Mouse (Mus musculus): ENCODE measurements around the gene Golph3. TPM values are rescaled to one million over a fixed set of nuclear protein-coding genes. Genes with fewer than 3 reads are reported as not detected.

The Golph3 gene
- total and polyA plus RNA-seq, 2 experiments from 2014 or later = 51.3 to 106 TPM

DNA sequence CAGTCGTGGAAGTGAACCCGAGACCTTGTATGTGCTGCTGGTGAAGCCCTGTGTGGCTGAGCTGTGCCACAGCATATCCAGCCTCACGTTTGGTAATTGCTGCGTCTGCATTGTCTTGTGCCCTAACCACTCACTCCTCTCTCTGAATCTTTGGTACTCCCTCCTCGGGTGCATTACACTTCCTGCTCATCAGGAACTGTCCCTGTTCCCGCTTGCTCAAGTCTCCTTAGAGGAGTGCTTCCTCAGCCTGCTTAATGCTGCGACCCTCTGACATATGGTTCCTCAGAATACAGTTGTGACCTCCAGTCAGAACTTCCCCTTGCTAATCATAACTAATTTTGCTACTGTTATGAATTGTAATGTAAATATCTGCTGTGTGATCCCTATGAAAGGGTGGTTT, 34.7 kb downstream of the Golph3 start:
- no peak overlapping the region for H3K27ac ChIP-seq (ENCODE audit: low read depth, low read length)
- H3K9ac ChIP-seq = no peak overlapping the region
- no peak overlapping the region for H3K4me2 ChIP-seq (ENCODE audit: low read depth)
- no peak for TF ChIP-seq CTCF (IDR thresholded peaks at IDR 0.05; ENCODE audit: low read depth)
- DNase-seq (no peak), ATAC-seq (no peak)
- WGBS = 83% methylated on average over 7 of the region's 7 CpGs
- no peaks in the 10 kb centered on the region for H3K9me3 ChIP-seq (ENCODE audit: low read length)
- H3K27me3 ChIP-seq (ENCODE audit: insufficient read depth, low read length) = no peaks in the 10 kb centered on the region
- peaks cover 6% of the 10 kb centered on the region; the same call in 1 of the 2 replicates for H3K36me3 ChIP-seq (ENCODE audit: insufficient read depth)
- H3K4me3 ChIP-seq (ENCODE audit: low read depth, low read length) = no peak overlapping the region
- no peaks in the 10 kb centered on the region for H3K4me1 ChIP-seq (ENCODE audit: insufficient read depth)

DNA sequence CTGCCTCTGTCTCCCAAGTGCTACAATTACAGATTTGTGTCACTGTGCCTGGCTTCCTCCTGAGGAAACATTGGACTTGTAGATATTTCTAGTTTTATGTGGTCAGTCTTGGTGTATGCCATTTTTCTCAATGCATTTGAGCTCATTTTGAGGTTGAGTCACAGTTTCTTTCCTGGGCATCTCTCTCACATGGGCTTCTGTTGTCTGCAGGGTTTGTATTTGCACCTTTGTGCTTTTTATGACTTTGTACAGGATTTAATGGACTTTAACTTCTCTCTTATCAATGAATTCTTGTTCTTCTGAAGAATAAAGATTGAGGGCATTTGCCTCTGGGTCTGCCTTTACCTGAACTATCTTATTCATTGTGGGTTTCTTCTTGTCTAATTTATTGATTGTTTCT, 36.2 kb downstream of the Golph3 start:
- Histone ChIP-seq H3K9me3 (ENCODE audit: low read length) (no peaks in the 10 kb centered on the region), H3K4me1 (ENCODE audit: insufficient read depth) (no peaks in the 10 kb centered on the region), H3K27me3 (ENCODE audit: insufficient read depth, low read length) (no peaks in the 10 kb centered on the region), H3K4me3 (ENCODE audit: low read depth, low read length) (no peak overlapping the region), H3K36me3 (ENCODE audit: insufficient read depth) (peaks cover under 1% of the 10 kb centered on the region; the same call in 1 of the 2 replicates), H3K9ac (no peak overlapping the region), H3K4me2 (ENCODE audit: low read depth) (no peak overlapping the region), H3K27ac (ENCODE audit: low read depth, low read length) (no peak overlapping the region)
- no peak for DNase-seq
- no peak for ATAC-seq
- TF ChIP-seq CTCF (IDR thresholded peaks at IDR 0.05; ENCODE audit: low read depth) = no peak

GRCm38 (mm10) chr15:12358384-12358783, 37.1 kb downstream of the Golph3 start:
- DNase-seq = no peak
- H3K9me3 ChIP-seq (ENCODE audit: low read length) = no peaks in the 10 kb centered on the region
- H3K4me1 ChIP-seq (ENCODE audit: insufficient read depth) = no peaks in the 10 kb centered on the region
- no peak overlapping the region for H3K4me2 ChIP-seq (ENCODE audit: low read depth)
- WGBS = 95% methylated on average over 5 of the region's 5 CpGs
- no peak overlapping the region for H3K9ac ChIP-seq
- no peak overlapping the region for H3K4me3 ChIP-seq (ENCODE audit: low read depth, low read length)
- H3K27me3 ChIP-seq (ENCODE audit: insufficient read depth, low read length) = no peaks in the 10 kb centered on the region
- no peak for ATAC-seq
- H3K36me3 ChIP-seq (ENCODE audit: insufficient read depth) = no peaks in the 10 kb centered on the region; the same call in 1 of the 2 replicates
- no peak overlapping the region for H3K27ac ChIP-seq (ENCODE audit: low read depth, low read length)
- no peak for TF ChIP-seq CTCF (IDR thresholded peaks at IDR 0.05; ENCODE audit: low read depth)

- Histone ChIP-seq H3K9ac (no peak overlapping the region), H3K36me3 (ENCODE audit: insufficient read depth) (no peaks in the 10 kb centered on the region), H3K27me3 (ENCODE audit: insufficient read depth, low read length) (no peaks in the 10 kb centered on the region), H3K4me2 (ENCODE audit: low read depth) (no peak overlapping the region), H3K4me3 (ENCODE audit: low read depth, low read length) (no peak overlapping the region), H3K9me3 (ENCODE audit: low read length) (no peaks in the 10 kb centered on the region), H3K27ac (ENCODE audit: low read depth, low read length) (no peak overlapping the region), H3K4me1 (ENCODE audit: insufficient read depth) (peaks cover 7% of the 10 kb centered on the region; the same call in 1 of the 2 replicates)
- DNase-seq = no peak
- TF ChIP-seq CTCF (IDR thresholded peaks at IDR 0.05; ENCODE audit: low read depth) = no peak
- WGBS = 77% methylated on average over 19 of the region's 19 CpGs
- no peak for ATAC-seq
These were observed 39.4 kb downstream of the Golph3 start for GRCm38 (mm10) chr15:12360519-12361212.

- ATAC-seq (no peak), DNase-seq (no peak)
- no peaks in the 10 kb centered on the region for H3K27me3 ChIP-seq (ENCODE audit: insufficient read depth, low read length)
- 84% methylated on average over 14 of the region's 14 CpGs for WGBS
- TF ChIP-seq CTCF (IDR thresholded peaks at IDR 0.05; ENCODE audit: low read depth) = no peak
- no peak overlapping the region for H3K27ac ChIP-seq (ENCODE audit: low read depth, low read length)
- H3K4me3 ChIP-seq (ENCODE audit: low read depth, low read length) = no peak overlapping the region
- H3K4me1 ChIP-seq (ENCODE audit: insufficient read depth) = peaks cover 16% of the 10 kb centered on the region; the same call in 1 of the 2 replicates
- H3K9me3 ChIP-seq (ENCODE audit: low read length) = no peaks in the 10 kb centered on the region
- no peaks in the 10 kb centered on the region for H3K36me3 ChIP-seq (ENCODE audit: insufficient read depth)
- H3K9ac ChIP-seq = no peak overlapping the region
- H3K4me2 ChIP-seq (ENCODE audit: low read depth) = no peak overlapping the region
These were observed 40.9 kb downstream of the Golph3 start for GRCm38 (mm10) chr15:12362001-12362700.

DNA sequence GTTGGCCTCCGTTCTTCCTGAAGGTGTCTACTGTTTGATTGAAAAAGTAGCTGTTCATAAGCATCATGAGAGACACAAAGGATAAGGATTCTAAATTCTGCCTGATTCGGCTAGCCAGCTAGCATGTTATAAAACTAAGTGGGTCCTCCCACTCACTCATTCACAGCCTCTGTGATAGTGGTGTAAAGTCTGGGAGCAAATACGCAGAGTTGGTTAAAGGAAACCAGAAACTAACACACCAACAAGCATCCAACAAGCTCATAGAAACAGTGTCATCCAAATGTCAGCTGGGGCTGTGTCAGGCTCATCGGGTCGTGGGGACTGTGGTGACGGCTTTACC, 41.4 kb downstream of the Golph3 start:
- 84% methylated on average over 6 of the region's 6 CpGs for WGBS
- peaks cover 16% of the 10 kb centered on the region; the same call in 1 of the 2 replicates for H3K4me1 ChIP-seq (ENCODE audit: insufficient read depth)
- no peaks in the 10 kb centered on the region for H3K27me3 ChIP-seq (ENCODE audit: insufficient read depth, low read length)
- H3K9ac ChIP-seq = no peak overlapping the region
- ATAC-seq (no peak), DNase-seq (no peak)
- H3K9me3 ChIP-seq (ENCODE audit: low read length) = no peaks in the 10 kb centered on the region
- no peak overlapping the region for H3K4me3 ChIP-seq (ENCODE audit: low read depth, low read length)
- no peak for TF ChIP-seq CTCF (IDR thresholded peaks at IDR 0.05; ENCODE audit: low read depth)
- H3K27ac ChIP-seq (ENCODE audit: low read depth, low read length) = no peak overlapping the region
- no peak overlapping the region for H3K4me2 ChIP-seq (ENCODE audit: low read depth)
- no peaks in the 10 kb centered on the region for H3K36me3 ChIP-seq (ENCODE audit: insufficient read depth)

DNA sequence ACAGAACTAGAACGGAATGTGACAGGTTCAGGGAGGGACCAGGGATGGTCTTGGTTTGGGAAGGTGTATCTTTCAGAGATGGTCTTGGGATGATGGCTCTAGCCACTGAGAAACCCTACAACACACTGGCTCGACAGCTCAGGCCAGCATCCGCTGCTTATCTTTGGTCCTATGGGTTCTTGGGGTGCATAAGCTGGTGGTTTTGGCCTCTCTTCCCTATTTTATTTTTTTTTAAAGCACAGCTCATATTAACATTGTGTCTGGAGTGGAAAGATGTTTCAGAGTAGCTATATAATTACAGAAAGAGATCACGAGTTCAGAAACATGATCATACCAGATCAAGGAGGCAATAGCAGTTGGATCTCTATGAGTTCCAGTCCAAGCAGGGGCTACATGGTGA, 42.8 kb downstream of the Golph3 start:
- H3K4me2 ChIP-seq (ENCODE audit: low read depth) = no peak overlapping the region
- H3K9me3 ChIP-seq (ENCODE audit: low read length) = no peaks in the 10 kb centered on the region
- TF ChIP-seq CTCF (IDR thresholded peaks at IDR 0.05; ENCODE audit: low read depth) = no peak
- no peak overlapping the region for H3K27ac ChIP-seq (ENCODE audit: low read depth, low read length)
- H3K36me3 ChIP-seq (ENCODE audit: insufficient read depth) = no peaks in the 10 kb centered on the region
- ATAC-seq = no peak
- H3K9ac ChIP-seq = no peak overlapping the region
- no peak overlapping the region for H3K4me3 ChIP-seq (ENCODE audit: low read depth, low read length)
- H3K27me3 ChIP-seq (ENCODE audit: insufficient read depth, low read length) = no peaks in the 10 kb centered on the region
- 91% methylated on average over 4 of the region's 4 CpGs for WGBS
- DNase-seq = no peak
- H3K4me1 ChIP-seq (ENCODE audit: insufficient read depth) = peaks cover 16% of the 10 kb centered on the region; the same call in 1 of the 2 replicates

Measured in forebrain, postnatal 0 days (tissue).